Mouse (Mus musculus) ES-E14 (cell line): ENCODE results near the gene Mrpl53. TPM values are rescaled to one million over a fixed set of nuclear protein-coding genes. Genes with fewer than 3 reads are reported as not detected.

Experiments
- DNase-seq: peaks from one replicate; pipeline ENCODE4 v3.0.0-alpha.2; 2013; ENCODE audit warnings: low read depth, low spot score
- H3K27ac ChIP-seq: 2 replicates; pipeline ENCODE4 v1.5.1; 2012; ENCODE audit warnings: low read depth, mild to moderate bottlenecking, low read length, moderate library complexity, mixed read lengths; ENCODE audit not compliant: poor library complexity, insufficient read depth, severe bottlenecking
- H3K36me3 ChIP-seq: 2 replicates; pipeline ENCODE4 v1.6.1; 2012; ENCODE audit warnings: mild to moderate bottlenecking, low read length, moderate library complexity, mixed read lengths; ENCODE audit not compliant: control insufficient read depth, poor library complexity, insufficient read depth, severe bottlenecking
- H3K4me1 ChIP-seq, 2 experiments: fragments of 150-350 bp in 1 of 2; sonication (generic) in 1 of 2; 2 replicates each; pipeline ENCODE4 v1.6.1; 2012; ENCODE audit warnings: low read length in 2 of 2, mild to moderate bottlenecking in 1 of 2, mixed read lengths in 1 of 2; ENCODE audit not compliant: control insufficient read depth in 2 of 2, insufficient read depth in 2 of 2, poor library complexity in 1 of 2
- H3K4me3 ChIP-seq, 2 experiments: fragments of 150-350 bp in 1 of 2; sonication (generic) in 1 of 2; 2 replicates each; pipeline ENCODE4 v1.5.1; 2012; ENCODE audit warnings: low read length in 2 of 2, low read depth in 1 of 2, mild to moderate bottlenecking in 1 of 2, mixed read lengths in 1 of 2; ENCODE audit not compliant: insufficient read depth in 1 of 2, poor library complexity in 1 of 2, severe bottlenecking in 1 of 2
- H3K9ac ChIP-seq: 2 replicates; pipeline ENCODE4 v1.6.1; 2012; ENCODE audit warnings: low read depth, mild to moderate bottlenecking, low read length, mixed read lengths; ENCODE audit not compliant: poor library complexity, insufficient read depth, severe bottlenecking
- H3K9me3 ChIP-seq: fragments of 150-350 bp; sonication (generic); 2 replicates; pipeline ENCODE4 v1.6.1; 2012; ENCODE audit warnings: low read depth, mild to moderate bottlenecking, low read length; ENCODE audit not compliant: control insufficient read depth, insufficient read depth
- CHD2 ChIP-seq: IDR thresholded peaks from 2 replicates; pipeline ENCODE4 v1.6.1; 2014; ENCODE audit warnings: mild to moderate bottlenecking, low read depth, low read length, inconsistent platforms
- HCFC1 ChIP-seq: IDR thresholded peaks from 2 replicates; pipeline ENCODE4 v1.6.1; 2012; ENCODE audit warnings: low read length, inconsistent platforms, borderline replicate concordance; ENCODE audit not compliant: insufficient read depth
- MAFK ChIP-seq: IDR thresholded peaks from 2 replicates; pipeline ENCODE4 v1.6.1; 2014; ENCODE audit warnings: mild to moderate bottlenecking, low read depth, low read length, inconsistent platforms; ENCODE audit not compliant: insufficient read depth
- ZC3H11A ChIP-seq: IDR thresholded peaks from 2 replicates; pipeline ENCODE4 v1.6.1; 2012; ENCODE audit warnings: low read depth, mild to moderate bottlenecking, inconsistent platforms, low read length, borderline replicate concordance
- ZNF384 ChIP-seq: IDR thresholded peaks from 2 replicates; pipeline ENCODE4 v1.6.1; 2012; ENCODE audit warnings: low read depth, low read length, inconsistent platforms
- in situ Hi-C, 2 experiments: fragments of 600-800 bp; cut with MboI; formaldehyde crosslinking; loops; one replicate each; pipeline ENCODE4 v1.15.1; 2025; ENCODE audit warnings: low sequenced_read_pairs in 2 of 2, inconsistent platforms in 1 of 2; ENCODE audit not compliant: unreplicated experiment in 2 of 2
- total RNA-seq: library from RNA; depleted of rRNA; stranded (reverse); fragments of 300-350 nt; gene quantifications from 2 replicates; pipeline ENCODE4 v1.2.3, GENCODE M21; 2012

The Mrpl53 gene
- total RNA-seq, 1 experiment = 53.9 TPM

DNA sequence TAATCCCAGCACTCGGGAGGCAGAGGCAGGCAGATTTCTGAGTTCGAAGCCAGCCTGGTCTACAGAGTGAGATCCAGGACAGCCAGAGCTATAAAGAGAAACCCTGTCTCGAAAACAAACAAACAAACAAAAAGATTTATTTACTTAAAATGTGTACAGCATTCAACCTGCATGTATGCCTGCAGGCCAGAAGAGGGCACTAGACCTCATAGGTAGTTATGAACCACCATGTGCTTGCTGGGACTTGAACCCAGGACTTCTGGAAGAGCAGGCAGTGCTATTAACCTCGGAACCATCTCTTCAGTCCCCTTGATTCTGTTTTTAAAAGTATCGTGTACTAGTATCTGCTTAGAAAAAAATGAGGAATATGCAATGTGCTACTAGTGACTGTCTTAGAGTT, 18.6 kb downstream of the Mrpl53 start:
- in situ Hi-C loops = no loop called here
- Histone ChIP-seq H3K4me3 (no peak overlapping the region), H3K36me3 (no peaks in the 10 kb centered on the region), H3K27ac (no peak overlapping the region), H3K9me3 (no peaks in the 10 kb centered on the region), H3K9ac (no peak overlapping the region), H3K4me1 (peaks cover 0 to 2% of the 10 kb centered on the region in 2 experiments; a peak in 2 of 4 replicates)
- TF ChIP-seq MAFK (no peak), ZNF384 (no peak), ZC3H11A (no peak), HCFC1 (no peak), CHD2 (no peak)
- DNase-seq = no peak

- in situ Hi-C loops = no loop called here
- H3K27ac ChIP-seq = no peak overlapping the region
- peaks cover 0 to 3% of the 10 kb centered on the region in 2 experiments; a peak in 2 of 4 replicates for H3K4me1 ChIP-seq
- H3K9me3 ChIP-seq = no peaks in the 10 kb centered on the region
- no peak overlapping the region for H3K4me3 ChIP-seq
- DNase-seq = no peak
- no peak overlapping the region for H3K9ac ChIP-seq
- no peaks in the 10 kb centered on the region for H3K36me3 ChIP-seq
- TF ChIP-seq ZNF384 (no peak), MAFK (no peak), ZC3H11A (no peak), HCFC1 (no peak), CHD2 (no peak)
These were observed 22.7 kb downstream of the Mrpl53 start for GRCm38 (mm10) chr6:83131469-83132034.

DNA sequence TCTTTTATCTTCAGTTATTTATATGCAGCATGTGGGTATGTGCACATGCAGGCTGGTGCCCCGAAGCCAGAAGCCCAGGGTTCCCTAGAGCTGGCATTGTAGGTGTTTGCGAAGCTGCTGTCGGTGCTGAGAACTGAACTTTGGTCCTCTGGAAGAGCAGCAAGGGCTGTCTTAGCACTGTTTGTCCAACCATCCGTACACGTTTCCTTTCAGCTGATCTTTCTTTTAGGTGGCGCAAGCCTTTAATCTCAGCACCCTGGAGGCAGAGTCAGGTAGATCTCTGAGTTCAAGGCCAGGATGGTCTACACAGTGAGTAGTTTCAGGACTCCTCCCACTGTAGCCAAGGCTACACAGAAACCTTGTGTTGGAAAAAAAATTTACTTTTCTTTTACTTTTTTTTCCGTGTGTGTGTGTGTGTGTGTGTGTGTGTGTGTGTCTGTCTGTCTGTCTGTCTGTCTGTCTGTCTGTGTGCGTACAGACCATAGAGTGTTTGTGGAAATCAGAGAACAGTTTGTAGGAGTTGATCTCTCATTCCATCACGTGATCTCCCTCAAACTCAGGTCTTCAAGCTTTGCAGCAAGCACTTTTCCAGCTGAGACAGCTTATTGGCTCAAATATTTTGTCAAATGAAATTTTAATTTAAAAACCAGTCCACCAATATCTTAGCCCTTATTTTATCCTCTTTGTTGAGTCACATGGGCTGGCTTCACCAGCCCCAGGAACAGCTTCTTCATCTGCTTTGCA, 23.5 kb downstream of the Mrpl53 start:
- no peak overlapping the region for H3K27ac ChIP-seq
- H3K9me3 ChIP-seq = no peaks in the 10 kb centered on the region
- H3K36me3 ChIP-seq = no peaks in the 10 kb centered on the region
- H3K4me3 ChIP-seq = no peak overlapping the region
- in situ Hi-C loops = no loop called here
- no peak overlapping the region for H3K9ac ChIP-seq
- no peak for DNase-seq
- TF ChIP-seq ZNF384 (no peak), ZC3H11A (no peak), HCFC1 (no peak), MAFK (no peak), CHD2 (no peak)
- peaks cover 0 to 3% of the 10 kb centered on the region in 2 experiments; a peak in 2 of 4 replicates for H3K4me1 ChIP-seq

- Histone ChIP-seq H3K9me3 (no peaks in the 10 kb centered on the region), H3K4me1 (peaks cover 3 to 10% of the 10 kb centered on the region in 2 experiments; a peak in 2 of 4 replicates), H3K9ac (no peak overlapping the region), H3K36me3 (no peaks in the 10 kb centered on the region), H3K4me3 (no peak overlapping the region), H3K27ac (no peak overlapping the region)
- TF ChIP-seq CHD2 (no peak), HCFC1 (no peak), MAFK (no peak), ZC3H11A (no peak), ZNF384 (no peak)
- in situ Hi-C loops = no loop called here
- no peak for DNase-seq
These were observed 25.4 kb downstream of the Mrpl53 start for GRCm38 (mm10) chr6:83134226-83134625.
